Mouse (Mus musculus): ENCODE measurements around the gene Nr2e3. TPM values are rescaled to one million over a fixed set of nuclear protein-coding genes. Genes with fewer than 3 reads are reported as not detected.
A peak's percentile ranks its signal among the peaks of the same experiment; 100 is the strongest.
"Not testable (repeated sequence)": the region's sequence is repeated elsewhere in the genome, so short reads cannot be mapped to it uniquely, and the experiment has no call there.

Gene Nr2e3
- polyA plus RNA-seq, 1 experiment, result 1.9 TPM

DNA sequence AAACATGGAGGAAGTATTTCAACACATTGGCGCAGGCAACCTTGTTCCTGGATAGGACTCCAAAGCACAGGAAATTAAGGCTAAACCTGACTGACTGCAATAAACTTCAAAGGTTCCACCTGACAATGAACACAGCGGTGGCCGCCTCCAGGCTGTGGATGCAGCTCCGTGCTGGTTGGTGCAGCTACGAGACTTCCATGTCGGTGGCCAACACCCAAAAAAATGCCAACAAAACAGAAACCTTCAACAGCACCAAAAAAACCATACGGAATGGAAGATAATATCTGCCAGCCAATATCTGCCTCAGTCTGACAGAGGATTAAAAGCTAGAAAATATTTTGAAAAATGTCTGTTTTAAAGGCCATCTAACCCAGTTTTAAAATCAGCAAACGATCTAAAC lies 21.9 kb downstream of the Nr2e3 start:
- H3K27ac ChIP-seq (ENCODE audit: insufficient read depth, low read depth, low read length), result peak overlapping the region; percentile 29; the same call in 1 of the 2 replicates
- peaks cover 3% of the 10 kb centered on the region; the same call in 1 of the 2 replicates for H3K36me3 ChIP-seq (ENCODE audit: control insufficient read depth, insufficient read depth, low read length)
- 29% methylated on average over 8 of the region's 8 CpGs for WGBS
- TF ChIP-seq POLR2A (IDR thresholded peaks at IDR 0.05; ENCODE audit: low read depth, low read length), result no peak
- TF ChIP-seq CTCF (IDR thresholded peaks at IDR 0.05; ENCODE audit: extremely low read depth, insufficient read length, insufficient replicate concordance, low read depth, low read length), result no peak
- peaks cover 13% of the 10 kb centered on the region; the same call in 1 of the 2 replicates for H3K4me1 ChIP-seq (ENCODE audit: control insufficient read depth, insufficient read depth, insufficient read length, low read length)
- peak overlapping the region; percentile 37; the same call in 1 of the 2 replicates for H3K4me3 ChIP-seq (ENCODE audit: low read depth, low read length)
- no peaks in the 10 kb centered on the region for H3K27me3 ChIP-seq (ENCODE audit: control insufficient read depth, insufficient read depth, low read length)

DNA sequence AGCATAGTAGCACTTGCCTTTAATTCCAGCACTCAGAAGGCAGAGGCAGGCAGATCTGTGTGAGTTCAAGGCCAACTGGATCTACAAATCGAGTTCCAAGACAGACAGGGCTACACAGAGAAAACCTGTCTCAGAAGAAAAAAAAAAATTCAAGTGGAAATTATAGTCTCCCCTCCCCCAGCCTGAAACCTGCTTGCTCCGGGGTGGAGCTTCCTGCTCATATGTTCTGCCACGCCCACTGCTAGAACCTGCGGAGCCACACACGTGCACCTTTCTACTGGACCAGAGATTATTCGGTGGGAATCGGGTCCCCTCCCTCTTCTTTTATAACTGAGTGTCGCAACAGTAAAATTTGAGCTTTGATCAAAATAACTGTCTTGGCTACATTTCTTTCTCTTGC lies 24.6 kb downstream of the Nr2e3 start:
- H3K36me3 ChIP-seq (ENCODE audit: control insufficient read depth, insufficient read depth, low read length); H3K4me1 ChIP-seq (ENCODE audit: control insufficient read depth, insufficient read depth, insufficient read length, low read length); H3K27me3 ChIP-seq (ENCODE audit: control insufficient read depth, insufficient read depth, low read length); H3K4me3 ChIP-seq (ENCODE audit: low read depth, low read length); H3K27ac ChIP-seq (ENCODE audit: insufficient read depth, low read depth, low read length): not testable (repeated sequence)
- WGBS, result 26% methylated on average over 8 of the region's 8 CpGs

DNA sequence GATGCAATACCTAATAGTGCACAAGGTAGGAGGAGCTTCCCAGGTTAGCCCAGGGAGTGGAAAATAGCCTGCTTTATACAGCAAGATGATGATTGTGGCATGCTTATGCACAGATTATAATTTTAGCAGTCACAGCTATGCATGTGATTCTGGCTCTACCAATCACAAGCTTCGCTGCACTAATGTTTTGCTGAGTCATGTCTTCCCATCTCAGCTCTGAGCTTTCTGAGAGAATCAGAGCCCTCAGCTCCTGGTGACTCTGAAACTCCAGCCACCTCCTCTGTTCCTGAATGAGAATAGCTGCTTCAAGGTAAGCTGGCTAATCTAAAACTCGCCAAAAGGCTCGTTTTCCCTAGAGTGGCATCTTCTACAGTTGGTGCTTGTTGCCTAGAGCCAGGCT lies 30.2 kb downstream of the Nr2e3 start:
- 60% methylated on average over 3 of the region's 3 CpGs for WGBS
- H3K4me3 ChIP-seq (ENCODE audit: low read depth, low read length), result no peak overlapping the region
- no peak overlapping the region for H3K27ac ChIP-seq (ENCODE audit: insufficient read depth, low read depth, low read length)
- no peaks in the 10 kb centered on the region for H3K4me1 ChIP-seq (ENCODE audit: control insufficient read depth, insufficient read depth, insufficient read length, low read length)
- peaks cover 13% of the 10 kb centered on the region for H3K36me3 ChIP-seq (ENCODE audit: control insufficient read depth, insufficient read depth, low read length)
- no peaks in the 10 kb centered on the region for H3K27me3 ChIP-seq (ENCODE audit: control insufficient read depth, insufficient read depth, low read length)
- no peak for TF ChIP-seq POLR2A (IDR thresholded peaks at IDR 0.05; ENCODE audit: low read depth, low read length)
- TF ChIP-seq CTCF (IDR thresholded peaks at IDR 0.05; ENCODE audit: extremely low read depth, insufficient read length, insufficient replicate concordance, low read depth, low read length), result no peak

DNA sequence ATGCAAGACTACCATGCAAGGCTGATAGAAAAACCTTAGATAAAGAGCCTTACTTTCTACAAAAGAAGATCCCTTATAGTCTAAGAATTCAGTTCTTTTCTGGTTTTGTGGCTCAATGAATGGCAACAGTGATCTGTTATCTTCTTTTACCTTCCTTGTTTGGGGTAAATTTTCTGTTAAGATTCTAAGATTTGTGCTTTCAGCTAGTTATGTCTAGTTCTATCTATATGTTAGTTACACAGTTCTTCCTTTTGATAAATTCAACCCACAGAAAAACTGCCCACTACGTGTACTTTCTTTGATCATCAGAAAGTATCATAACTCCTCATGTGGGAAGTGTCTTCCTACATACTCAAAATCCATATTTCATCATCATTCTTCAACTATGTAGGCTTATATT lies 45.7 kb downstream of the Nr2e3 start:
- TF ChIP-seq CTCF (IDR thresholded peaks at IDR 0.05; ENCODE audit: extremely low read depth, insufficient read length, insufficient replicate concordance, low read depth, low read length) (no peak), POLR2A (IDR thresholded peaks at IDR 0.05; ENCODE audit: low read depth, low read length) (no peak)
- 88% methylated on average over 1 of the region's 1 CpGs for WGBS
- peaks cover 5% of the 10 kb centered on the region; the same call in 1 of the 2 replicates for H3K36me3 ChIP-seq (ENCODE audit: control insufficient read depth, insufficient read depth, low read length)
- H3K4me1 ChIP-seq (ENCODE audit: control insufficient read depth, insufficient read depth, insufficient read length, low read length), result no peaks in the 10 kb centered on the region
- H3K27ac ChIP-seq (ENCODE audit: insufficient read depth, low read depth, low read length), result no peak overlapping the region
- H3K4me3 ChIP-seq (ENCODE audit: low read depth, low read length), result no peak overlapping the region
- H3K27me3 ChIP-seq (ENCODE audit: control insufficient read depth, insufficient read depth, low read length), result no peaks in the 10 kb centered on the region

DNA sequence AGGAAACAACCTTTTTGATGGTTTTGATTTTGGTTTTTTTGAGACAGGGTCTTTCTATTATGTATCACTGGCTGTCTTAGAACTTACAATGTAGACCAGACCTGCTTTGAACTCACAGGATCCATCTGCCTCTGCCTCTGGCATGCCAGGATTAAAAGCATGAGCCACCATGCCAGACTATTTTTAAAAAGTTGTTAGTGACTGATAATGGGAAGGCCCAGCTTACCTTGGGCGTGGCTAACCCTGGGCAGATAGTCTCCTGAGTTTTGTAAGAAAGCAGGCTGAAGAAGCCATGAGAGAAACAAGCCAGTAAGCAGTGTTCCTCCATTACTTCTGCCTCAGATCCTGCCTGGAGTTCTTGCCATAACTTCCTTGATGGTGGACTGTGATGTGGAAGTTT lies 57.1 kb downstream of the Nr2e3 start:
- TF ChIP-seq CTCF (IDR thresholded peaks at IDR 0.05; ENCODE audit: extremely low read depth, insufficient read length, insufficient replicate concordance, low read depth, low read length) (no peak), POLR2A (IDR thresholded peaks at IDR 0.05; ENCODE audit: low read depth, low read length) (no peak)
- Histone ChIP-seq H3K27ac (ENCODE audit: insufficient read depth, low read depth, low read length) (no peak overlapping the region), H3K4me1 (ENCODE audit: control insufficient read depth, insufficient read depth, insufficient read length, low read length) (no peaks in the 10 kb centered on the region), H3K27me3 (ENCODE audit: control insufficient read depth, insufficient read depth, low read length) (no peaks in the 10 kb centered on the region), H3K4me3 (ENCODE audit: low read depth, low read length) (no peak overlapping the region), H3K36me3 (ENCODE audit: control insufficient read depth, insufficient read depth, low read length) (peaks cover 19% of the 10 kb centered on the region)
- 74% methylated on average over 1 of the region's 1 CpGs for WGBS

Other genes with a start within 250 kb of the Nr2e3 start
- gene Senp8, start 209.9 kb downstream of the Nr2e3 start, polyA plus RNA-seq (2012; rRNA removed), result 0.75 and 1.5 TPM in 2 replicates
- gene Myo9a, start 209.8 kb downstream of the Nr2e3 start, polyA plus RNA-seq (2012; rRNA removed), result 0.08 and 0.37 TPM in 2 replicates

Measured in small intestine, adult 2 months (tissue).